Mouse (Mus musculus) hindlimb bud, embryonic 11.5 days (tissue): ENCODE measurements around the gene Arhgap1.

Source experiments
- DNase-seq: peaks from one replicate; pipeline ENCODE4 v3.0.0-alpha.2; 2012; ENCODE audit warnings: low read depth, low spot score; ENCODE audit errors: extremely low spot score

The Arhgap1 gene

GRCm38 (mm10) chr2:91646733-91647132, 2.9 kb upstream of the Arhgap1 start:
- DNase-seq = peak; percentile 33

GRCm38 (mm10) chr2:91649152-91649551, 508 bp upstream of the Arhgap1 start:
- DNase-seq = no peak

- no peak for DNase-seq
Observed at GRCm38 (mm10) chr2:91650360-91650995, 818 bp downstream of the Arhgap1 start.

DNA sequence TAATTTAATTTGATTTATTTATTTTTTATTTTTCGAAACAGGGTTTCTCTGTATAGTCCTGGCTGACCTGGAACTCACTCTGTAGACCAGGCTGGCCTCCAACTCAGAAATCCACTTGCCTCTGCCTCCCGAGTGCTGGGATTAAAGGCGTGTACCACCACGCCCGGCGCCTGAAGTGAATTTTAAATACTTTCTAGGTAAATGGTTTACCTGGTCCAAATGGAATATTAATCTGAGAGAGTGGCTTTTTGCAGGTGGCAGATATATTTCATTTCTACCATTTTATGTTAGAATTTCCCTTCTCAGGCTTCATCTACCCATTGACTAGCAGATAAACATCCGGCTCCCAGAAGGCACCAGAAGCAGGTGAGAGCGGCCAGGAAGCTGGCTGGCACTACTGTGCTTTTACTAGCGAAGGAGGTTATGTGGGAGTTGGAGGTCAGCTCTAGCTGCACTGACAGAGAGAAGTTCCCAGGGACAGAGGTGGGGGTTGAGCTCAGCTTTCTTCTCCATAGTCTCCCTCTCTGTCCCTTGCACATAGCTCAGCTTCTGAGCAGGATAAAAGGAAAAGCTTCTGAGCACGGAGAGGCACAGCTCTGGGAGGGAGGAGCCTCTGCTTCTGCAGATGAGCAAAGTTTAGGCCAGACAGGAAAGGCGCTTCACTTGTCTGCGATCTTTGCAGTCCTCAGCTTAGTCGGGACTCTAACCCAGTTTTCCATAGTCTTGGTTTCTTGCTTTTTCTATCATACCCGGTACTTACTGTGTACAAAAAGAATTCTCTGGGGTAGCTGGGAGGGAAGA, 2.0 kb downstream of the Arhgap1 start:
- no peak for DNase-seq

GRCm38 (mm10) chr2:91652863-91653262, 3.2 kb downstream of the Arhgap1 start:
- DNase-seq = no peak

- no peak for DNase-seq
Observed at GRCm38 (mm10) chr2:91655388-91655787, 5.7 kb downstream of the Arhgap1 start.

- DNase-seq = no peak
Observed at GRCm38 (mm10) chr2:91655827-91656226, 6.2 kb downstream of the Arhgap1 start.

DNA sequence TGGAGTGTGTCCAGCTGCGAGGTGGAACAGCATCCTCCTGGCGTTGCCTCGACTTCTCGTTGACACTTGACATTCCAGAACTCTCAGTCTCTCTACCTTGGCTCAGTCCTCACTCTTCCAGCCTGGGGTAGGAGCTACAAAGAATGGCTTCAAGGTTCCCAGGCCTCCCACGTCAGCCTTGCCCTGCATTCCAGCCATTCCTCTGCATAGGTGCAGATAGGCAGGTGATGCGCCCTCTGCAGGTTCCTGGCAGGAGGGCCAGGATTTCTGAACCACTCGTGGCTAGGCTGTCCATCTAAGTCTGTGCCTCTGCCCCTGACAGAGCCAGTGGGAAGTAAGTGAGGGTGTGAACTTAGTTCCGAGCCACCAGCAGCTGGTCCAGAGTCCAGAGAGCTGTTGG, 7.1 kb downstream of the Arhgap1 start:
- DNase-seq = no peak

DNA sequence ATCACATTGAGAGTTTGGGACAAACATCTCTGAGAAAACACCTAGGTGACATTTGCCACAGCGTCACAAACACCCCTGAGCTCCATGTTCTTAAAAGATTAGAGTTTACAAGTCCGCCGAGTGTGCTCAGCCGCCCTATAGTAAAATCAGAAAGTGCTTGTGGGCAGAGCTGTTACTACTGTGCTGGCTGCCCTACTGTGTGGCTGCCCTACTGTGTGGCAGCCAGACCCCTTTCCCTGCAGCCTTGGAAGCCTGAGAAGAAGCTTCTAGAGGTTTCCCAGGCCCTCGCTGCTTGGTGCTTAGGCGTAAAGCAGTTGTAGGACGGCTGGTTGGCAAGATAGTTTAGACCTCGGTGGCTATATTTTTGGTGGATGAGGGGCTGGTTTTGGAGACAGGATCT, 10.0 kb downstream of the Arhgap1 start:
- DNase-seq = no peak

GRCm38 (mm10) chr2:91660981-91661380, 11.3 kb downstream of the Arhgap1 start:
- DNase-seq = no peak

GRCm38 (mm10) chr2:91664780-91665179, 15.1 kb downstream of the Arhgap1 start:
- DNase-seq = no peak

DNA sequence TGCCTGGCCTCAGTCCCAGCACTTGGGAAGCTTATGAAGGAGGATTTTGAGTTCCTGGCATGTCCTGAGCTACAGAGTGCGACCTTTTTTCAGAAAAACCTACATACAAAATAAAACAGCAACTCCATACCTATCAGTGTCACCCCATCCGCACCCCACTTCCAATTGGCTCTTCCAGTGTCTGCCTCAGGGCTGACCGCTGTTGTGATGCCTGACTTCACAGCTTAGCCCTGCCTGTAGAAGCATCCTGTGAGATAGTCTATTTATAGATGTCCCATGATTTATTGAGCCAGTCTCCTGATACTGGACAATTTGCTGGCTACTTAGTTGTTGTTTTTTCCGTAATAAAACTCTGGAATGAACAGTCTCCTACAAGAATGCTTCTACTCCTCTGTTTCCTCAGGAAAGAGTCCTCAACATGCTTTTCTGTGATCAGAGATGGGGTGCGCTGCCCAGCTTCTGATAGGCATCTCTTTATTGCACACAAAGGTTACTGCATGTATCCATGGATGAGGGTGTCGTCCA, 16.8 kb downstream of the Arhgap1 start:
- DNase-seq = no peak

DNA sequence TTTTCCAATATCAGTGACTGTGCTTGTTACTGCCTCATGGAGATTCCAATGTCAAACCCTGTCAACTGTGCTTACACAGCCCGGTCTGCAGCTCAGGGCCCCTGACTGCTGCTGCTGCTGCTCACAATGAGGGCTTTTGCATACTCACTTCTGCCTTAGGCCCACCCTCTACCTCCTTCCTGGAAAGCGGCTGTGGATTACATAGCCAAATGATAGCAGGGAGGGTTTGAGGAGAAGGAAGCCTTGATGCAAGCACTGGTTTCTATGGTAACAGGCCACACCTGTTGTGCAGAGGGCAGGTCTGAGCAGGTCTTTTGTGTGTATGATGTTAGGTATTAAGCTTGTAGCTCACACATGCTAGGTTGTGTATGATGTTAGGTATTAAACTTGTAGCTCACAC, 18.1 kb downstream of the Arhgap1 start:
- DNase-seq = no peak

DNA sequence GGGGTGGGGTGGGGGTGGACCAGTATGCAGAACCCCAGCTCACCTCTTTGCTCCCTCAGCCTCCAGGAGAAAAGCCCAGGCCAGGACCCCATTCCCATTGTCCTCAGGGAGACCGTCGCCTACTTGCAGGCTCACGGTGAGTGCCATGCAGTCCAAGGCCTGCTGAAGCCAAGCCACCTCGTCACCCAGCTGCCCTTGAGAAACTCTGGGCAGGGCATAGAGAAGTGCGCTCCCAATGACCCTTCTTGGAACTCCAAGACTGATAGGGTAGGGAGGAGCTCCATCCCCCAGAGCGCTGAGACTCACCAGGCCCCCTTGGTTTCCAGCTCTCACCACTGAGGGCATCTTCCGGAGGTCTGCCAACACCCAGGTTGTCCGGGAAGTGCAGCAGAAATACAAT, 19.7 kb downstream of the Arhgap1 start:
- no peak for DNase-seq

DNA sequence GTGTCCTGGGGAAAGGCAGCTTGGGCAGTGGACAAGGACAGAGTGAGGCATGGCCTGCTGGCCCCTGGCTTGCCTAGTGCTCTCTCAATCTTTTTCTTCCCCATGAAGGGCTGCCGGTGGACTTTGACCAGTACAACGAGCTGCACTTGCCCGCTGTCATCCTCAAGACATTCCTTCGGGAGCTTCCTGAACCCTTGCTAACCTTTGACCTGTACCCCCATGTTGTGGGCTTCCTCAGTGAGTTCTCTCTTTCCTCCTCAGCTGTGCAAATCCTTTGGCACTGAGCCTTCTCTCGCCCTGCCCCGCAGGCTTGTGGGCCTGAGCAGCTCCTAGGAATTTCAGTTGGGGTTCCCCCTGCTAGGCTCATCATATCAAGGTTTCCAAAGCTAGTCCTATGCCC, 20.4 kb downstream of the Arhgap1 start:
- no peak for DNase-seq

- DNase-seq = no peak
Observed at GRCm38 (mm10) chr2:91673587-91673986, 23.9 kb downstream of the Arhgap1 start.

- DNase-seq = no peak
Observed at GRCm38 (mm10) chr2:91674895-91675294, 25.2 kb downstream of the Arhgap1 start.

- no peak for DNase-seq
Observed at GRCm38 (mm10) chr2:91676420-91676819, 26.8 kb downstream of the Arhgap1 start.

- DNase-seq = no peak
Observed at GRCm38 (mm10) chr2:91676961-91677360, 27.3 kb downstream of the Arhgap1 start.

DNA sequence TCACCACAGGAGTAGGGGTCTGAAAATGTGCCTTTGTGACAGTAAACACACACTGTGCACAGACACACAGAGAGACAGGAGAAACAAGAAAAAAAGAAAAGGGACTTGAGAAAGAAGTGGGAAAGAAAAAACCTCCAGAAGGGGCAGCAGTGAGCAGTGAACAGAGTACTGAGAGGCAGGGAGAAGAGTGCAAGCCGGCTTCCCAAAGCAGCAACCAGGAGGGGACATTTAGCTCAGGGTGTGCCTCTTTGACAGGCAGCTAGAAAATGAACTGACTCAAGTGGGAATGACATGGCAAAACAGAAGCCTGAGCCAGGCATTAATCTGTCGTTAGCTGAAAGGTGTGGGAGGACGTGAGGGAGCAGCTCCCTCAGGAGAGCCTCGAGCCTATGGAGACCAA, 33.2 kb downstream of the Arhgap1 start:
- peak; percentile 14 for DNase-seq

DNA sequence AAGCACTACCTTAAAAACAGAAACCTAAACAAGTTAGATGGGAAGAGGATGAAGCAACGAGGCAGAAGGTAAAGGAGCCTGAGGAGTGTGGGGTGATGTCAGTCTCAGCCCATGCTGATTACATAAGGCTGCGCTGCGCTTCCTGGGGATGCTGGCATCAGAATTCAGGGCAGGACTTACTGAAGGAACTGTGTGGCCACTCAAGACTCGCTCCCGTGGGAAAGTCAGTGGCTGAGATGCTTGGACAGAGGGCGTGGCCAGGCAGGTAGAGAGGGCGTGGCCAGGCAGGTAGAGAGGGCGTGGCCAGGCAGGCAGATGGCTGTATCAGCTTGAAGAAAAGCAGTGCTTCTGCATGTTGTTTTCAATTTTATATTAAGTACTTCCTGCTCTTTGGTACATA, 34.3 kb downstream of the Arhgap1 start:
- DNase-seq = no peak

- no peak for DNase-seq
Observed at GRCm38 (mm10) chr2:91689452-91689851, 39.8 kb downstream of the Arhgap1 start.
